Comparison of ENCODE assay signal across 11 mouse cellular contexts in genomic region chr11:4948792-4949191, GRCm38 (mm10). TPM values are rescaled to one million over a fixed set of nuclear protein-coding genes. Genes with fewer than 3 reads are reported as not detected.
A peak's percentile ranks its signal among the peaks of the same experiment; 100 is the strongest.
DNase-seq lines count a peak whose midpoint lies in the region; ATAC-seq and TF ChIP-seq lines count a peak whose summit lies in the region.
"Had no signal": no experiment of that assay in that cellular context is flagged by ENCODE, and none has a peak within 500 bp of the region (broad histone marks: within the 10 kb centered on the region; RNA-seq: fewer than 3 reads in every experiment).

No protein-coding gene starts in this region.

- H3K4me3 ChIP-seq in heart, embryonic 16.5 days (ENCODE audit: low read length): peak overlapping the region; percentile 10; the same call in 1 of the 2 replicates
- peak overlapping the region; percentile 85 for H3K4me3 ChIP-seq in cortical plate, adult 2 months (ENCODE audit: insufficient read depth, low read length)
- peak overlapping the region; percentile 76 for H3K4me3 ChIP-seq in hindbrain, embryonic 16.5 days (ENCODE audit: low read length)
- H3K4me3 ChIP-seq: erythroblast, embryonic 14.5 days had no signal

- 36% methylated on average over 8 of the region's 8 CpGs for WGBS in heart, embryonic 16.5 days
- WGBS in hindbrain, embryonic 16.5 days: 29% methylated on average over 8 of the region's 8 CpGs

- H3K4me1 ChIP-seq in heart, embryonic 16.5 days (ENCODE audit: control insufficient read depth, insufficient read depth, low read length): peaks cover 9% of the 10 kb centered on the region; the same call in 1 of the 2 replicates
- H3K4me1 ChIP-seq in cortical plate, adult 2 months (ENCODE audit: control insufficient read depth, insufficient read depth, low read length): peaks cover 9% of the 10 kb centered on the region
- H3K4me1 ChIP-seq in hindbrain, embryonic 16.5 days (ENCODE audit: control insufficient read depth, insufficient read depth, low read depth, low read length): peaks cover 30% of the 10 kb centered on the region

- no peak for TF ChIP-seq CTCF in cortical plate, adult 2 months (IDR thresholded peaks at IDR 0.05; ENCODE audit: extremely low read depth, insufficient read depth, low read length)

- ATAC-seq in heart, embryonic 16.5 days (replicated peaks; ENCODE audit: extremely low read depth, insufficient read depth, low FRiP score): no peak
- ATAC-seq in hindbrain, embryonic 16.5 days: no peak

- H3K9ac ChIP-seq in heart, embryonic 16.5 days (ENCODE audit: low read length): no peak overlapping the region
- H3K9ac ChIP-seq in hindbrain, embryonic 16.5 days (ENCODE audit: low read depth, low read length): peak overlapping the region; percentile 84
- H3K9ac ChIP-seq: limb, embryonic 12.5 days; lung, embryonic 14.5 days had no signal

- TF ChIP-seq POLR2A in cortical plate, adult 2 months (IDR thresholded peaks at IDR 0.05; ENCODE audit: extremely low read depth, insufficient read depth, low read length): no peak

- DNase-seq in heart, adult 18-20 months: no peak
- DNase-seq in naive thymus-derived CD4-positive, alpha-beta T cell, adult 2 months (ENCODE audit: low read depth): peak; percentile 12
- DNase-seq in spleen, postnatal 4 days (ENCODE audit: low spot score in 2 of 2): no peak
- no peak for DNase-seq in right cerebral cortex, postnatal 10 days (ENCODE audit: low spot score in 2 of 2)
- no peak for DNase-seq in layer of hippocampus, postnatal 36 days

- no peak overlapping the region for H3K27ac ChIP-seq in heart, embryonic 16.5 days (ENCODE audit: low read length)
- no peak overlapping the region for H3K27ac ChIP-seq in cortical plate, adult 2 months (ENCODE audit: insufficient read depth, low read length)
- no peak overlapping the region for H3K27ac ChIP-seq in hindbrain, embryonic 16.5 days (ENCODE audit: low read depth, low read length)
- H3K27ac ChIP-seq: limb, embryonic 12.5 days had no signal

- H3K36me3 ChIP-seq in heart, embryonic 16.5 days (ENCODE audit: control insufficient read depth, insufficient read depth): no peaks in the 10 kb centered on the region
- 0 out of 2 replicates have a peak, but pooled peaks cover 2% of the 10 kb centered on the region for H3K36me3 ChIP-seq in hindbrain, embryonic 16.5 days (ENCODE audit: control insufficient read depth, insufficient read depth, low read length)
- H3K36me3 ChIP-seq: limb, embryonic 12.5 days had no signal

- no peak overlapping the region for H3K4me2 ChIP-seq in heart, embryonic 16.5 days (ENCODE audit: low read depth, low read length)
- H3K4me2 ChIP-seq in hindbrain, embryonic 16.5 days (ENCODE audit: low read length): peak overlapping the region; percentile 67

- H3K9me3 ChIP-seq in heart, embryonic 16.5 days (replicated peaks; ENCODE audit: control insufficient read depth, low read length): no peaks in the 10 kb centered on the region
- H3K9me3 ChIP-seq in hindbrain, embryonic 16.5 days (ENCODE audit: control insufficient read depth, low read length): no peaks in the 10 kb centered on the region
- H3K9me3 ChIP-seq: limb, embryonic 12.5 days had no signal

- H3K27me3 ChIP-seq in heart, embryonic 16.5 days (ENCODE audit: control insufficient read depth, insufficient read depth, low read length): peaks cover 85% of the 10 kb centered on the region
- peaks cover 34% of the 10 kb centered on the region for H3K27me3 ChIP-seq in hindbrain, embryonic 16.5 days (replicated peaks; ENCODE audit: control insufficient read depth, insufficient read depth, low read length)

RNA-seq across cellular contexts. Expression of gene Nefh, which starts 0.9 kb away (rescaled TPM):
- 0.42 and 0.60 TPM in 2 replicates for polyA plus RNA-seq in heart, embryonic 16.5 days (2015; fragmentation: Nextera tagmentation; extraction: Ambion mirVana)
- total RNA-seq in heart, adult 18-20 months (2021): not detected
- 33.5 and 35.3 TPM in 2 replicates for polyA plus RNA-seq in cortical plate, adult 2 months (2012; rRNA removed)
- 11.9 and 14.3 TPM in 2 replicates for polyA plus RNA-seq in hindbrain, embryonic 16.5 days (2015; fragmentation: Nextera tagmentation; extraction: Ambion mirVana)
- 10 to 100 TPM; 38.5 to 44.9 TPM for total RNA-seq in layer of hippocampus, postnatal 36 days (2021)

RNA-seq across cellular contexts. Expression of gene Ap1b1, which starts 37.8 kb away (rescaled TPM):
- polyA plus RNA-seq in heart, embryonic 16.5 days (2015; fragmentation: Nextera tagmentation; extraction: Ambion mirVana): 44.4 and 45.1 TPM in 2 replicates
- total RNA-seq in heart, adult 18-20 months (2021): 10 to 100 TPM; 49.7 to 58.1 TPM
- polyA plus RNA-seq in cortical plate, adult 2 months (2012; rRNA removed): 162 and 169 TPM in 2 replicates
- polyA plus RNA-seq in hindbrain, embryonic 16.5 days (2015; fragmentation: Nextera tagmentation; extraction: Ambion mirVana): 102 and 116 TPM in 2 replicates
- total RNA-seq in layer of hippocampus, postnatal 36 days (2021): 100 to 1,000 TPM; 142 to 146 TPM

RNA-seq across cellular contexts. Expression of gene Thoc5, which starts 53.7 kb away (rescaled TPM):
- 23.4 and 25.9 TPM in 2 replicates for polyA plus RNA-seq in heart, embryonic 16.5 days (2015; fragmentation: Nextera tagmentation; extraction: Ambion mirVana)
- 10 to 100 TPM; 17.1 to 17.3 TPM for total RNA-seq in heart, adult 18-20 months (2021)
- polyA plus RNA-seq in cortical plate, adult 2 months (2012; rRNA removed): 46.4 and 48.1 TPM in 2 replicates
- 45.2 and 49.5 TPM in 2 replicates for polyA plus RNA-seq in hindbrain, embryonic 16.5 days (2015; fragmentation: Nextera tagmentation; extraction: Ambion mirVana)
- total RNA-seq in layer of hippocampus, postnatal 36 days (2021): 10 to 100 TPM; 40.4 to 41.2 TPM

Comparison
In these comparisons a context has a peak if more than half of its experiments do, and no peak if none do; other contexts are left out.
1. H3K4me3 ChIP-seq: peak in every context shown above with its lines; median percentile 85 in cortical plate, adult 2 months; 76 in hindbrain, embryonic 16.5 days; 10 in heart, embryonic 16.5 days.